Mouse (Mus musculus): ENCODE measurements around the gene Wbp2nl. TPM values are rescaled to one million over a fixed set of nuclear protein-coding genes. Genes with fewer than 3 reads are reported as not detected.

The Wbp2nl gene
- total and polyA plus RNA-seq, 3 experiments, result not detected

Other genes with a start within 250 kb of the Wbp2nl start
- not detected in 2 replicates for gene 4930407I10Rik, start 239.8 kb upstream of the Wbp2nl start, total RNA-seq (2012; rRNA removed)
- gene 4930407I10Rik, start 239.8 kb upstream of the Wbp2nl start, polyA plus RNA-seq (2012; ENCODE audit: insufficient read depth in 1 of 2, insufficient read length in 2 of 2, low read depth in 1 of 2, low replicate concordance in 2 of 2, missing spikeins in 1 of 2), result not detected
- gene Mei1, start 229.0 kb upstream of the Wbp2nl start, total RNA-seq (2012; rRNA removed), result not detected in 2 replicates
- not detected for gene Mei1, start 229.0 kb upstream of the Wbp2nl start, polyA plus RNA-seq (2012; ENCODE audit: insufficient read depth in 1 of 2, insufficient read length in 2 of 2, low read depth in 1 of 2, low replicate concordance in 2 of 2, missing spikeins in 1 of 2)
- gene Ccdc134, start 171.0 kb upstream of the Wbp2nl start, total RNA-seq (2012; rRNA removed), result 11.8 and 19.7 TPM in 2 replicates
- gene Ccdc134, start 171.0 kb upstream of the Wbp2nl start, polyA plus RNA-seq (2012; ENCODE audit: insufficient read depth in 1 of 2, insufficient read length in 2 of 2, low read depth in 1 of 2, low replicate concordance in 2 of 2, missing spikeins in 1 of 2), result 10 to 100 TPM in 1 of 2 experiments, not detected in 1; 17.5 TPM
- 40.5 and 52.2 TPM in 2 replicates for gene Srebf2, start 151.8 kb upstream of the Wbp2nl start, total RNA-seq (2012; rRNA removed)
- gene Srebf2, start 151.8 kb upstream of the Wbp2nl start, polyA plus RNA-seq (2012; ENCODE audit: insufficient read depth in 1 of 2, insufficient read length in 2 of 2, low read depth in 1 of 2, low replicate concordance in 2 of 2, missing spikeins in 1 of 2), result 100 to 1,000 TPM in 1 of 2 experiments, not detected in 1; 161 TPM
- gene Shisa8, start 86.1 kb upstream of the Wbp2nl start, total RNA-seq (2012; rRNA removed), result not detected in 2 replicates
- gene Shisa8, start 86.1 kb upstream of the Wbp2nl start, polyA plus RNA-seq (2012; ENCODE audit: insufficient read depth in 1 of 2, insufficient read length in 2 of 2, low read depth in 1 of 2, low replicate concordance in 2 of 2, missing spikeins in 1 of 2), result under 1 TPM in 1 of 2 experiments, not detected in 1; 0.10 TPM
- 1.5 TPM in 2 replicates for gene Tnfrsf13c, start 74.6 kb upstream of the Wbp2nl start, total RNA-seq (2012; rRNA removed)
- under 1 TPM in 1 of 2 experiments, not detected in 1; 0.63 TPM for gene Tnfrsf13c, start 74.6 kb upstream of the Wbp2nl start, polyA plus RNA-seq (2012; ENCODE audit: insufficient read depth in 1 of 2, insufficient read length in 2 of 2, low read depth in 1 of 2, low replicate concordance in 2 of 2, missing spikeins in 1 of 2)
- gene Cenpm, start 54.2 kb upstream of the Wbp2nl start, total RNA-seq (2012; rRNA removed), result 23.5 and 23.7 TPM in 2 replicates
- 10 to 100 TPM in 1 of 2 experiments, not detected in 1; 56.3 TPM for gene Cenpm, start 54.2 kb upstream of the Wbp2nl start, polyA plus RNA-seq (2012; ENCODE audit: insufficient read depth in 1 of 2, insufficient read length in 2 of 2, low read depth in 1 of 2, low replicate concordance in 2 of 2, missing spikeins in 1 of 2)
- gene 1500009C09Rik, start 46.6 kb upstream of the Wbp2nl start, total RNA-seq (2012; rRNA removed), result not detected in 2 replicates
- not detected for gene 1500009C09Rik, start 46.6 kb upstream of the Wbp2nl start, polyA plus RNA-seq (2012; ENCODE audit: insufficient read depth in 1 of 2, insufficient read length in 2 of 2, low read depth in 1 of 2, low replicate concordance in 2 of 2, missing spikeins in 1 of 2)
- not detected in 2 replicates for gene Sept3, start 24.1 kb upstream of the Wbp2nl start, total RNA-seq (2012; rRNA removed)
- not detected for gene Sept3, start 24.1 kb upstream of the Wbp2nl start, polyA plus RNA-seq (2012; ENCODE audit: insufficient read depth in 1 of 2, insufficient read length in 2 of 2, low read depth in 1 of 2, low replicate concordance in 2 of 2, missing spikeins in 1 of 2)
- 23.9 and 26.4 TPM in 2 replicates for gene Naga, start 40.0 kb downstream of the Wbp2nl start, total RNA-seq (2012; rRNA removed)
- 10 to 100 TPM in 1 of 2 experiments, not detected in 1; 59.5 TPM for gene Naga, start 40.0 kb downstream of the Wbp2nl start, polyA plus RNA-seq (2012; ENCODE audit: insufficient read depth in 1 of 2, insufficient read length in 2 of 2, low read depth in 1 of 2, low replicate concordance in 2 of 2, missing spikeins in 1 of 2)
- 25.1 and 34.9 TPM in 2 replicates for gene Pheta2, start 40.0 kb downstream of the Wbp2nl start, total RNA-seq (2012; rRNA removed)
- gene Pheta2, start 40.0 kb downstream of the Wbp2nl start, polyA plus RNA-seq (2012; ENCODE audit: insufficient read depth in 1 of 2, insufficient read length in 2 of 2, low read depth in 1 of 2, low replicate concordance in 2 of 2, missing spikeins in 1 of 2), result 10 to 100 TPM in 1 of 2 experiments, not detected in 1; 39.3 TPM
- gene Smdt1, start 40.0 kb downstream of the Wbp2nl start, total RNA-seq (2012; rRNA removed), result 111 and 132 TPM in 2 replicates
- gene Smdt1, start 40.0 kb downstream of the Wbp2nl start, polyA plus RNA-seq (2012; ENCODE audit: insufficient read depth in 1 of 2, insufficient read length in 2 of 2, low read depth in 1 of 2, low replicate concordance in 2 of 2, missing spikeins in 1 of 2), result 100 to 1,000 TPM in 1 of 2 experiments, not detected in 1; 159 TPM
- gene Ndufa6, start 55.4 kb downstream of the Wbp2nl start, total RNA-seq (2012; rRNA removed), result 377 and 417 TPM in 2 replicates
- gene Ndufa6, start 55.4 kb downstream of the Wbp2nl start, polyA plus RNA-seq (2012; ENCODE audit: insufficient read depth in 1 of 2, insufficient read length in 2 of 2, low read depth in 1 of 2, low replicate concordance in 2 of 2, missing spikeins in 1 of 2), result 100 to 1,000 TPM in 1 of 2 experiments, not detected in 1; 235 TPM
- gene Cyp2d22, start 81.3 kb downstream of the Wbp2nl start, total RNA-seq (2012; rRNA removed), result not detected in 2 replicates
- gene Cyp2d22, start 81.3 kb downstream of the Wbp2nl start, polyA plus RNA-seq (2012; ENCODE audit: insufficient read depth in 1 of 2, insufficient read length in 2 of 2, low read depth in 1 of 2, low replicate concordance in 2 of 2, missing spikeins in 1 of 2), result under 1 TPM in 1 of 2 experiments, not detected in 1; 0.10 TPM
- gene Cyp2d11, start 95.1 kb downstream of the Wbp2nl start, total RNA-seq (2012; rRNA removed), result not detected in 2 replicates
- gene Cyp2d11, start 95.1 kb downstream of the Wbp2nl start, polyA plus RNA-seq (2012; ENCODE audit: insufficient read depth in 1 of 2, insufficient read length in 2 of 2, low read depth in 1 of 2, low replicate concordance in 2 of 2, missing spikeins in 1 of 2), result not detected
- not detected in 2 replicates for gene Cyp2d10, start 108.2 kb downstream of the Wbp2nl start, total RNA-seq (2012; rRNA removed)
- not detected for gene Cyp2d10, start 108.2 kb downstream of the Wbp2nl start, polyA plus RNA-seq (2012; ENCODE audit: insufficient read depth in 1 of 2, insufficient read length in 2 of 2, low read depth in 1 of 2, low replicate concordance in 2 of 2, missing spikeins in 1 of 2)
- not detected in 2 replicates for gene Cyp2d9, start 134.5 kb downstream of the Wbp2nl start, total RNA-seq (2012; rRNA removed)
- gene Cyp2d9, start 134.5 kb downstream of the Wbp2nl start, polyA plus RNA-seq (2012; ENCODE audit: insufficient read depth in 1 of 2, insufficient read length in 2 of 2, low read depth in 1 of 2, low replicate concordance in 2 of 2, missing spikeins in 1 of 2), result not detected